Mouse (Mus musculus) CH12.LX (cell line): Measurements from ENCODE around the gene Eps15l1.

Source experiments
- CTCF ChIP-seq, 2 experiments: IDR thresholded peaks in 1 of 2; conservative IDR thresholded peaks in 1 of 2; 2 replicates each; pipeline ENCODE4 v1.5.1; 2011 to 2012; ENCODE audit warnings: low read depth in 2 of 2, low read length in 2 of 2, improper control_type of control experiment in 1 of 2, inconsistent platforms in 1 of 2, mild to moderate bottlenecking in 1 of 2, moderate library complexity in 1 of 2
- MYC ChIP-seq: IDR thresholded peaks from 2 replicates; pipeline ENCODE4 v1.6.1; 2011; ENCODE audit warnings: low read depth, mild to moderate bottlenecking, improper control_type of control experiment, low read length
- POLR2A ChIP-seq: IDR thresholded peaks from 2 replicates; pipeline ENCODE4 v1.6.1; 2011; ENCODE audit warnings: low read depth, mild to moderate bottlenecking, improper control_type of control experiment, low read length
- POLR2AphosphoS2 ChIP-seq: IDR thresholded peaks from 2 replicates; pipeline ENCODE4 v1.6.1; 2011; ENCODE audit warnings: low read depth, low read length, improper control_type of control experiment
- RAD21 ChIP-seq: IDR thresholded peaks from 2 replicates; pipeline ENCODE4 v1.6.1; 2011; ENCODE audit warnings: low read depth, mild to moderate bottlenecking, low read length, improper control_type of control experiment, moderate library complexity
- UBTF ChIP-seq: IDR thresholded peaks from 2 replicates; pipeline ENCODE4 v1.6.1; 2012; ENCODE audit warnings: low read depth, mild to moderate bottlenecking, inconsistent platforms, low read length, improper control_type of control experiment, moderate library complexity

DNA sequence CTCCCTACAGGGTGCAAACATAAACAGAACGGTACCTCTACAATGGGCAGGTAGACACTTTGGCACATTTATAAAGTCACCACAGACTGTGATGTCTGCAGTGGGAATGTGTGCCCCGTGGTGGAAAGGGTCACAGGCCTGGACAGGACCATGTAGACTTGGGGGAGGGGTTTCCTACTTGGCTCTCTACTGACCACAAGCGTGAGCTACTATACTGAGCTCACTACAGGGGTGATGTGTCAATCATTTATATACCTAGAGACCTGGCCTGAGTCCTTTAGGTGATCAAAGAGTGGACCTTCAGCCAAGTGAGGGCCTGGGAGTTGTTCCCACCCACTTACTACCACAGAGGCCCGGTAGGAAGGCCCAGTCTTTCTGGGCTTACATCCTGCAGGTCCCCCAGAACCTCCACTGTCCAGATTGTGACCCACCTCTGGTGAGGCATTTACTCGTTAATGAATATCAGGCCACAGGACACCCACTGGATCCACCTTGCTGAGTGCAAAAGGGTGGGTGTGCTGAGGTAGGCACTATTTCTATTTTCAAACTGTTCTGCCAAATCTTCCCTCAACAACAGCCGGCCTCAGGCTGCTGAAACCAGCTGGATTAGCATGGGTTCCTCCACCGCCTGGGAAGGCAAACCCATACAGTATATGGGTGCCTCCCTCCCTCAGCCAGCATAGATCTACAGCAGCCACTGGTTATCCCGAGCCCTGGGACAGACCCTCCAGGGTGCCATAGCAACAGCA lies 68.1 kb downstream of the Eps15l1 start:
- TF ChIP-seq CTCF (conservative IDR thresholded peaks at IDR 0.05 in 1 of 2, IDR thresholded peaks at IDR 0.05 in 1 of 2; ENCODE audit: low read depth in 2 of 2, low read length in 2 of 2) (no peak), RAD21 (no peak), UBTF (no peak), POLR2AphosphoS2 (no peak), POLR2A (no peak), MYC (no peak)
